Mouse (Mus musculus): ENCODE results near the gene Lpp.

GRCm38 (mm10) chr16:24453536-24453935 is 60.2 kb downstream of the Lpp start:
- TF ChIP-seq GATA1 (IDR thresholded peaks at IDR 0.05; ENCODE audit: borderline replicate concordance, low read length) = no peak
- TF ChIP-seq FLI1 (IDR thresholded peaks at IDR 0.05; ENCODE audit: low read length) = no peak

All from megakaryocyte, embryonic 14.5 days (primary cell).